Mouse (Mus musculus) kidney, postnatal 0 days (tissue): Measurements from ENCODE around the gene Fam102a. TPM values are rescaled to one million over a fixed set of nuclear protein-coding genes. Genes with fewer than 3 reads are reported as not detected.
A peak's percentile ranks its signal among the peaks of the same experiment; 100 is the strongest.

Source experiments
- ATAC-seq: fragments of 200-750 bp; cut with Nextera tagmentation; replicated peaks from 2 replicates; pipeline ENCODE4 v1.8.0; 2017; ENCODE audit warnings: low read depth, moderate number of reproducible peaks, moderate TSS enrichment, moderate library complexity; ENCODE audit not compliant: low FRiP score
- DNase-seq: peaks from one replicate; pipeline ENCODE4 v3.0.0-alpha.2; 2016; ENCODE audit warnings: low spot score
- H3K27ac ChIP-seq: fragments of 300-500 bp; sonication (generic); 2 replicates; pipeline ENCODE4 v1.5.1; 2014; ENCODE audit warnings: mild to moderate bottlenecking
- H3K27me3 ChIP-seq: fragments of 300-500 bp; sonication (generic); 2 replicates; pipeline ENCODE4 v1.6.1; 2014; ENCODE audit warnings: low read length, mixed read lengths; ENCODE audit not compliant: insufficient read depth
- H3K36me3 ChIP-seq: fragments of 300-500 bp; sonication (generic); 2 replicates; pipeline ENCODE4 v1.6.1; 2014; ENCODE audit warnings: low read length, mixed read lengths; ENCODE audit not compliant: insufficient read depth
- H3K4me1 ChIP-seq: fragments of 300-500 bp; sonication (generic); replicated peaks from 2 replicates; pipeline ENCODE4 v1.6.1; 2014; ENCODE audit warnings: antibody characterized with exemption, low read length, mixed read lengths; ENCODE audit not compliant: insufficient read depth
- H3K4me2 ChIP-seq: fragments of 300-500 bp; sonication (generic); 2 replicates; pipeline ENCODE4 v1.6.1; 2014; ENCODE audit warnings: mild to moderate bottlenecking, low read length, moderate library complexity, mixed read lengths
- H3K4me3 ChIP-seq: fragments of 300-500 bp; sonication (generic); replicated peaks from 2 replicates; pipeline ENCODE4 v1.5.1; 2014; ENCODE audit warnings: low read depth, low read length
- H3K9ac ChIP-seq: fragments of 300-500 bp; sonication (generic); 2 replicates; pipeline ENCODE4 v1.6.1; 2014; ENCODE audit warnings: low read depth, low read length
- H3K9me3 ChIP-seq: fragments of 300-500 bp; sonication (generic); replicated peaks from 2 replicates; pipeline ENCODE4 v1.6.1; 2016; ENCODE audit warnings: low read length, inconsistent platforms, mixed read lengths
- CTCF ChIP-seq: IDR thresholded peaks from 2 replicates; pipeline ENCODE4 v1.5.1; 2016; ENCODE audit warnings: antibody characterized with exemption, low read depth, mild to moderate bottlenecking, moderate library complexity
- WGBS: fragments of 180-500 bp; shearing (Covaris S2); extraction: QIAGEN DNeasy Blood & Tissue Kit; methylation state at CpG from one replicate; pipeline ENCODE4 v1.1.7; 2014; 5-methylcytosine and 5-hydroxymethylcytosine counted together
- polyA plus RNA-seq: library from polyadenylated mRNA; unstranded; fragments of >200 nt; fragmentation: Nextera tagmentation; extraction: Ambion mirVana; gene quantifications from 2 replicates; pipeline ENCODE4 v1.2.1, GENCODE M21; 2015

Fam102a gene
- polyA plus RNA-seq, 1 experiment from 2014 or later: 16.9 TPM

GRCm38 (mm10) chr2:32524536-32525031, 10.5 kb upstream of the Fam102a start:
- Histone ChIP-seq H3K27ac (no peak overlapping the region), H3K36me3 (no peaks in the 10 kb centered on the region), H3K27me3 (no peaks in the 10 kb centered on the region), H3K4me2 (no peak overlapping the region), H3K9ac (no peak overlapping the region), H3K9me3 (no peaks in the 10 kb centered on the region), H3K4me1 (no peaks in the 10 kb centered on the region), H3K4me3 (no peak overlapping the region)
- ATAC-seq: 0 out of 2 replicates have a peak, but pooled peaks have one; percentile 23
- DNase-seq: no peak
- WGBS: 84% methylated on average over 13 of the region's 13 CpGs
- TF ChIP-seq CTCF: no peak

GRCm38 (mm10) chr2:32525816-32526215, 9.3 kb upstream of the Fam102a start:
- H3K9ac ChIP-seq: no peak overlapping the region
- no peak for ATAC-seq
- H3K36me3 ChIP-seq: no peaks in the 10 kb centered on the region
- no peaks in the 10 kb centered on the region for H3K4me1 ChIP-seq
- no peak overlapping the region for H3K4me3 ChIP-seq
- H3K4me2 ChIP-seq: no peak overlapping the region
- WGBS: 88% methylated on average over 12 of the region's 12 CpGs
- H3K9me3 ChIP-seq: no peaks in the 10 kb centered on the region
- no peak overlapping the region for H3K27ac ChIP-seq
- no peaks in the 10 kb centered on the region for H3K27me3 ChIP-seq
- no peak for TF ChIP-seq CTCF
- no peak for DNase-seq

DNA sequence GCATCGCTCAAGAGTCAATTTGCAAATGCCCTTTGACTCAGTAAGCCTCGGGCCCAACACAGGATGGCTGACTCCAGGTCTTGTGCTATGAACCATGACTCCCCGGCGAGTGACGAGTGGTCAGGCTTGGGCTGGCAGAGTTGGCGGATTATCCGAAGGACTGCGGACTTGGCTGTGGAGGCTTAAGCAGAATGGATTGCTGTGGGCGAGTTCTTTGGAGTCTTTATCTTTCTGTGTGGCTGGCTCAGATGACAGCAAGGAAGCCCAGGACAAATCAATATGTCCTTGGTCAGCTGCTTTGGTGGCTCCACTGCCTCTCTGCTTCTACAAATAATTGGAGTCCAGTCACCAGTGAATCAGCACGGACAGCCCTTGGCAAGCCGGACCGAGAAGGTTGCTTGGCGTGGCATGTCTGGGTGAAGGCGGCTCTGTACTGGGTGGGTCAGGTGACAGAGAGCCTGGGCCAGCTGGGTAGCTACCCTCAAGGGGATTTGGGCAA, 7.6 kb upstream of the Fam102a start:
- no peak overlapping the region for H3K9ac ChIP-seq
- peak; percentile 69 for ATAC-seq

GRCm38 (mm10) chr2:32528326-32528725, 6.8 kb upstream of the Fam102a start:
- no peak for ATAC-seq
- no peaks in the 10 kb centered on the region for H3K9me3 ChIP-seq
- no peak for TF ChIP-seq CTCF
- H3K27me3 ChIP-seq: no peaks in the 10 kb centered on the region
- no peak for DNase-seq
- WGBS: 80% methylated on average over 1 of the region's 1 CpGs
- H3K9ac ChIP-seq: no peak overlapping the region
- no peak overlapping the region for H3K4me3 ChIP-seq
- H3K4me1 ChIP-seq: no peaks in the 10 kb centered on the region
- H3K27ac ChIP-seq: no peak overlapping the region
- H3K36me3 ChIP-seq: no peaks in the 10 kb centered on the region
- no peak overlapping the region for H3K4me2 ChIP-seq

More for the DNA sequence above, 7.6 kb upstream of the Fam102a start:
- no peaks in the 10 kb centered on the region for H3K36me3 ChIP-seq
- H3K4me3 ChIP-seq: no peak overlapping the region
- no peak for TF ChIP-seq CTCF
- 58% methylated on average over 14 of the region's 14 CpGs for WGBS
- no peak for DNase-seq
- H3K27me3 ChIP-seq: no peaks in the 10 kb centered on the region
- H3K9me3 ChIP-seq: no peaks in the 10 kb centered on the region
- no peaks in the 10 kb centered on the region for H3K4me1 ChIP-seq
- H3K27ac ChIP-seq: no peak overlapping the region
- H3K4me2 ChIP-seq: no peak overlapping the region

- H3K4me1 ChIP-seq: no peaks in the 10 kb centered on the region
- WGBS: 85% methylated on average over 2 of the region's 2 CpGs
These were observed 4.7 kb upstream of the Fam102a start for GRCm38 (mm10) chr2:32530479-32530878.

DNA sequence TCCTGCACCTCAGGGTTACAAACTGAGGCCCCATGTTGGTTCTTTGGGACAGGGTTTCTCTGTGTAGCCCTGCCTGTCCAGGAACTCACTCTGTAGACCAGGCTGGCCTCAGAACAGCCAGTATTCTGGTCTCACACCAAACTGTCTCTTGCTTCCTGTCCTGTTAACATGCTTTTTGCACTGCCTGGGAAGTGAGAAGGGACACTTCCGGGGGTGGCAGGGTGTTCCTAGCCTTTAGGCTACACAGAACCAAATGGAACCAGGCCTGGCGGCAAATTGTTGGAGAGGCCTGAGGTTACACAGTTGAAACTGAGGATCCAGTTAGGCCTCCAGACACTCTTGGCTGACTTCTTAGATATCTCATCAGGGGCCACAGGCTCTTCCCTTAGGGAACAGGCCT, 2.0 kb upstream of the Fam102a start:
- no peak for ATAC-seq
- H3K9me3 ChIP-seq: no peaks in the 10 kb centered on the region
- no peaks in the 10 kb centered on the region for H3K36me3 ChIP-seq
- H3K27me3 ChIP-seq: no peaks in the 10 kb centered on the region
- H3K27ac ChIP-seq: no peak overlapping the region; the same call in 1 of the 2 replicates
- H3K4me3 ChIP-seq: no peak overlapping the region
- peaks cover 14% of the 10 kb centered on the region for H3K4me1 ChIP-seq
- no peak overlapping the region for H3K4me2 ChIP-seq
- 72% methylated on average over 2 of the region's 2 CpGs for WGBS
- H3K9ac ChIP-seq: no peak overlapping the region
- TF ChIP-seq CTCF: no peak
- DNase-seq: no peak

More at GRCm38 (mm10) chr2:32530479-32530878, 4.7 kb upstream of the Fam102a start:
- DNase-seq: no peak
- Histone ChIP-seq H3K27me3 (no peaks in the 10 kb centered on the region), H3K36me3 (no peaks in the 10 kb centered on the region), H3K9ac (no peak overlapping the region), H3K9me3 (no peaks in the 10 kb centered on the region), H3K27ac (no peak overlapping the region), H3K4me2 (no peak overlapping the region), H3K4me3 (no peak overlapping the region)
- TF ChIP-seq CTCF: no peak
- no peak for ATAC-seq
